Mouse (Mus musculus) lung, postnatal 0 days (tissue): ENCODE measurements around the gene Sec31b. TPM values are rescaled to one million over a fixed set of nuclear protein-coding genes. Genes with fewer than 3 reads are reported as not detected.

ENCODE experiments used
- ATAC-seq: fragments of 200-750 bp; cut with Nextera tagmentation; 2 replicates; pipeline ENCODE4 v1.8.0; 2017; ENCODE audit warnings: moderate library complexity
- DNase-seq: peaks from one replicate; pipeline ENCODE4 v3.0.0-alpha.2; 2016; ENCODE audit warnings: low spot score
- H3K27ac ChIP-seq: fragments of 300-500 bp; sonication (generic); 2 replicates; pipeline ENCODE4 v1.5.1; 2014; ENCODE audit warnings: antibody characterized with exemption, mild to moderate bottlenecking, low read length, mixed read lengths
- H3K27me3 ChIP-seq: fragments of 300-500 bp; sonication (generic); replicated peaks from 2 replicates; pipeline ENCODE4 v1.6.1; 2014; ENCODE audit warnings: low read length, mixed read lengths; ENCODE audit not compliant: insufficient read depth
- H3K36me3 ChIP-seq: fragments of 300-500 bp; sonication (generic); 2 replicates; pipeline ENCODE4 v1.6.1; 2014; ENCODE audit warnings: low read length, mixed read lengths; ENCODE audit not compliant: insufficient read depth
- H3K4me1 ChIP-seq: fragments of 300-500 bp; sonication (generic); 2 replicates; pipeline ENCODE4 v1.6.1; 2014; ENCODE audit warnings: antibody characterized with exemption, low read depth, low read length, mixed read lengths; ENCODE audit not compliant: insufficient read depth
- H3K4me2 ChIP-seq: fragments of 300-500 bp; sonication (generic); replicated peaks from 2 replicates; pipeline ENCODE4 v1.6.1; 2014; ENCODE audit warnings: low read depth, mild to moderate bottlenecking, low read length, moderate library complexity, mixed read lengths
- H3K4me3 ChIP-seq: fragments of 300-500 bp; sonication (generic); 2 replicates; pipeline ENCODE4 v1.5.1; 2014; ENCODE audit warnings: low read depth, low read length
- H3K9ac ChIP-seq: fragments of 300-500 bp; sonication (generic); replicated peaks from 2 replicates; pipeline ENCODE4 v1.6.1; 2014; ENCODE audit warnings: low read depth, mild to moderate bottlenecking
- H3K9me3 ChIP-seq: fragments of 300-500 bp; sonication (generic); 2 replicates; pipeline ENCODE4 v1.6.1; 2016; ENCODE audit warnings: low read length, mixed read lengths
- CTCF ChIP-seq: IDR thresholded peaks from 2 replicates; pipeline ENCODE4 v1.5.1; 2016; ENCODE audit warnings: antibody characterized with exemption, mild to moderate bottlenecking
- EP300 ChIP-seq: IDR thresholded peaks from 2 replicates; pipeline ENCODE4 v1.6.1; 2016; ENCODE audit warnings: antibody characterized with exemption, mild to moderate bottlenecking, control low read depth
- WGBS: fragments of 180-500 bp; shearing (Covaris S2); extraction: QIAGEN DNeasy Blood & Tissue Kit; methylation state at CpG from one replicate; pipeline ENCODE4 v1.1.7; 2014; 5-methylcytosine and 5-hydroxymethylcytosine counted together
- polyA plus RNA-seq: library from polyadenylated mRNA; unstranded; fragments of >200 nt; fragmentation: Nextera tagmentation; extraction: Ambion mirVana; gene quantifications from 2 replicates; pipeline ENCODE4 v1.2.1, GENCODE M21; 2015

The Sec31b gene
- polyA plus RNA-seq, result 0.42 and 0.46 TPM in 2 replicates

GRCm38 (mm10) chr19:44545321-44546041 lies at the start of gene Sec31b:
Sec31b (minus strand) TSS chr19:44545864.
- peak within 1 kb of the TSS; percentile 91 for H3K4me2 ChIP-seq
- no peaks in the 10 kb centered on the region for H3K9me3 ChIP-seq
- peaks cover 23% of the 10 kb centered on the region; the same call in 1 of the 2 replicates for H3K36me3 ChIP-seq
- H3K9ac ChIP-seq, result peak within 1 kb of the TSS; percentile 41
- H3K4me1 ChIP-seq, result no peaks in the 10 kb centered on the region; the same call in 1 of the 2 replicates
- DNase-seq, result peak; percentile 22
- 2% methylated on average over 44 of the region's 47 CpGs for WGBS
- no peak within 1 kb of the TSS for H3K27ac ChIP-seq
- ATAC-seq, result peak; percentile 64
- H3K27me3 ChIP-seq, result no peaks in the 10 kb centered on the region
- H3K4me3 ChIP-seq, result peak within 1 kb of the TSS; percentile 47
- TF ChIP-seq EP300, result no peak
- TF ChIP-seq CTCF, result no peak

- Histone ChIP-seq H3K27me3 (no peaks in the 10 kb centered on the region), H3K4me2 (no peak overlapping the region), H3K4me3 (no peak overlapping the region), H3K9ac (no peak overlapping the region), H3K27ac (no peak overlapping the region), H3K36me3 (no peaks in the 10 kb centered on the region), H3K4me1 (no peaks in the 10 kb centered on the region), H3K9me3 (no peaks in the 10 kb centered on the region)
- DNase-seq (no peak), ATAC-seq (no peak)
- WGBS, result 94% methylated on average over 14 of the region's 14 CpGs
- TF ChIP-seq EP300 (no peak), CTCF (no peak)
Measured at GRCm38 (mm10) chr19:44594180-44594579, 48.5 kb upstream of the Sec31b start.

- no peaks in the 10 kb centered on the region for H3K27me3 ChIP-seq
- H3K9ac ChIP-seq, result no peak overlapping the region
- H3K4me3 ChIP-seq, result no peak overlapping the region
- no peak for TF ChIP-seq CTCF
- TF ChIP-seq EP300, result no peak
- ATAC-seq (no peak), DNase-seq (no peak)
- H3K4me1 ChIP-seq, result no peaks in the 10 kb centered on the region
- H3K4me2 ChIP-seq, result no peak overlapping the region
- no peaks in the 10 kb centered on the region for H3K36me3 ChIP-seq
- no peak overlapping the region for H3K27ac ChIP-seq
- 66% methylated on average over 6 of the region's 6 CpGs for WGBS
- no peaks in the 10 kb centered on the region for H3K9me3 ChIP-seq
Measured at GRCm38 (mm10) chr19:44591638-44592037, 46.0 kb upstream of the Sec31b start.

GRCm38 (mm10) chr19:44590992-44591391 lies 45.3 kb upstream of the Sec31b start:
- TF ChIP-seq EP300 (no peak), CTCF (no peak)
- Histone ChIP-seq H3K9me3 (no peaks in the 10 kb centered on the region), H3K4me3 (no peak overlapping the region), H3K4me2 (no peak overlapping the region), H3K27me3 (no peaks in the 10 kb centered on the region), H3K4me1 (no peaks in the 10 kb centered on the region), H3K36me3 (no peaks in the 10 kb centered on the region), H3K9ac (no peak overlapping the region), H3K27ac (no peak overlapping the region)
- 80% methylated on average over 18 of the region's 18 CpGs for WGBS
- no peak for ATAC-seq
- no peak for DNase-seq

GRCm38 (mm10) chr19:44589591-44590223 lies 44.0 kb upstream of the Sec31b start:
- H3K36me3 ChIP-seq, result no peaks in the 10 kb centered on the region
- H3K4me2 ChIP-seq, result no peak overlapping the region
- 38% methylated on average over 7 of the region's 7 CpGs for WGBS
- H3K4me1 ChIP-seq, result no peaks in the 10 kb centered on the region
- H3K27ac ChIP-seq, result no peak overlapping the region
- H3K27me3 ChIP-seq, result no peaks in the 10 kb centered on the region
- no peak for DNase-seq
- no peak for ATAC-seq
- H3K9me3 ChIP-seq, result no peaks in the 10 kb centered on the region
- TF ChIP-seq CTCF (no peak), EP300 (no peak)
- H3K4me3 ChIP-seq, result no peak overlapping the region
- no peak overlapping the region for H3K9ac ChIP-seq

- H3K9me3 ChIP-seq, result no peaks in the 10 kb centered on the region
- no peaks in the 10 kb centered on the region for H3K4me1 ChIP-seq
- no peaks in the 10 kb centered on the region for H3K36me3 ChIP-seq
- 42% methylated on average over 4 of the region's 4 CpGs for WGBS
- H3K9ac ChIP-seq, result no peak overlapping the region
- H3K27ac ChIP-seq, result no peak overlapping the region
- no peak overlapping the region for H3K4me3 ChIP-seq
- ATAC-seq, result no peak
- H3K4me2 ChIP-seq, result no peak overlapping the region
- TF ChIP-seq EP300, result no peak
- TF ChIP-seq CTCF, result no peak
- no peaks in the 10 kb centered on the region for H3K27me3 ChIP-seq
- DNase-seq, result no peak
Measured at GRCm38 (mm10) chr19:44588036-44588435, 42.4 kb upstream of the Sec31b start.
